ENCODE assay signal across 8 mouse cellular contexts in the genomic region with DNA sequence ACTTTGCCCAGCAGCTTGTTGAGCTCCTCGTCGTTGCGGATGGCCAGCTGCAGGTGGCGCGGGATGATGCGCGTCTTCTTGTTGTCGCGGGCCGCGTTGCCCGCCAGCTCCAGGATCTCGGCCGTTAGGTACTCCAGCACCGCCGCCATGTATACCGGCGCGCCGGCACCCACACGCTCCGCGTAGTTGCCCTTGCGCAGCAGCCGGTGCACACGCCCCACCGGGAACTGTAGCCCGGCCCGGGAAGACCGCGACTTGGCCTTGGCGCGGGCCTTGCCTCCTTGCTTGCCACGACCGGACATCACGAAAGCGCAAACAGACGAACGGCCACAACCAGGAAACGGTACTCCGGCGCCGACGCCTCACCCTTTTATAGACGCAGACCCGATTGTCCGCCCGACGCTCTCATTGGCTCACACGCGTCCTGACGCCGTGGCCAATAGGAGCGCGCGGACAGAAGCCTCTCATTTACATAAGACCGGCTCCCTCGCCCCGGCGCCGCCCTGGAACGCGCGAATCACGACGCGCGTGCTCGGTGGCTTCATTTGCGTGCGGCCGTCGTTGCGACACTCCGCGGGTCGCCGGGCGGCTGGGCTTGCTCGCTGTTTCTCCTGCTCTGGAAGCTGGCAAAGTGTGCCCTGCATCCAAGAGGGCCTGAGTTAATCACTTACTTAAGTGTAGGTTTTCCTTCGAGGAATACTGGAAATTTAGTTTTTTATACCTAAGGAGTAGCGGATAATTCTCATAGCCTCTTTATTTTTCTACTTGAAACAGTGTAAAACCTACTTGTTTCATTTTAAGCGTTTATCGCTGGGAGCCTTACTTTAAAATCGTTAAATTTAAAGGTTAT. TPM values are rescaled to one million over a fixed set of nuclear protein-coding genes. Genes with fewer than 3 reads are reported as not detected.
DNase-seq lines count a peak whose midpoint lies in the region; ATAC-seq lines count a peak whose summit lies in the region.
"Not testable (repeated sequence)": the region's sequence is repeated elsewhere in the genome, so short reads cannot be mapped to it uniquely, and the experiment has no call there.

A gene (minus strand): TSS at position 328 of the 850 bp plus-strand sequence.

- 3% methylated on average over 38 of the region's 85 CpGs for WGBS in hindbrain, embryonic 13.5 days

- peak within 1 kb of the TSS; percentile 80 for H3K27ac ChIP-seq in hindbrain, embryonic 13.5 days

- H3K27me3 ChIP-seq in hindbrain, embryonic 13.5 days, result not testable (repeated sequence)

- peaks cover 34% of the 10 kb centered on the region for H3K4me1 ChIP-seq in hindbrain, embryonic 13.5 days (replicated peaks)

- not testable (repeated sequence) for H3K36me3 ChIP-seq in hindbrain, embryonic 13.5 days

- peak within 1 kb of the TSS; percentile 65 for H3K9ac ChIP-seq in hindbrain, embryonic 13.5 days

- H3K9me3 ChIP-seq in hindbrain, embryonic 13.5 days, result not testable (repeated sequence)

- DNase-seq in MEL-GATA-1-ER (ENCODE audit: extremely low read depth, low read depth), result peak; percentile 91
- peak; percentile 95 to 98 for DNase-seq in cerebellum, postnatal 14 days
- DNase-seq in frontal cortex, postnatal 25 days (ENCODE audit: low spot score in 2 of 2), result peak; percentile 99
- DNase-seq in layer of hippocampus, postnatal 25 days (ENCODE audit: extremely low spot score in 1 of 2, low spot score in 1 of 2), result peak; percentile 95 to 97
- peak; percentile 96 for DNase-seq in lung, postnatal 14 days
- DNase-seq in retina, embryonic 14.5 days (ENCODE audit: low spot score), result peak; percentile 65
- DNase-seq in thymus, postnatal 36 days, result peak; percentile 94 to 95

- peak within 1 kb of the TSS; percentile 37 for H3K4me3 ChIP-seq in hindbrain, embryonic 13.5 days

- peak; percentile 86 for ATAC-seq in hindbrain, embryonic 13.5 days (ENCODE audit: low FRiP score)

- H3K4me2 ChIP-seq in hindbrain, embryonic 13.5 days, result peak within 1 kb of the TSS; percentile 49

RNA-seq across cellular contexts. Expression of the gene that starts here (rescaled TPM):
- 64.9 and 67.2 TPM in 2 replicates for polyA plus RNA-seq in hindbrain, embryonic 13.5 days (2015; fragmentation: Nextera tagmentation; extraction: Ambion mirVana)
- 100 to 1,000 TPM; 225 TPM for total RNA-seq in layer of hippocampus, postnatal 25 days (2021)

Comparison
In these comparisons a context has a peak if more than half of its experiments do, and no peak if none do; other contexts are left out.
1. Peak in every context shown above with its lines: DNase-seq, ATAC-seq, H3K4me3 ChIP-seq and H3K27ac ChIP-seq.